Mouse (Mus musculus): ENCODE results near the gene Dlx1.

GRCm38 (mm10) chr2:71541418-71542226, 13.7 kb downstream of the Dlx1 start:
- TF ChIP-seq CTCF (IDR thresholded peaks at IDR 0.05; ENCODE audit: low read depth, low read length) (no peak), POLR2AphosphoS5 (IDR thresholded peaks at IDR 0.05; ENCODE audit: insufficient replicate concordance, low read depth, low read length) (no peak), GATA1 (IDR thresholded peaks at IDR 0.05; ENCODE audit: borderline replicate concordance, low read length) (no peak), TAL1 (conservative IDR thresholded peaks at IDR 0.05; ENCODE audit: low read depth, low read length) (no peak)
